8 mouse cellular contexts compared by ENCODE assay signal in genomic region chr1:152019196-152019595, GRCm38 (mm10).
DNase-seq lines count a peak whose midpoint lies in the region; ATAC-seq and TF ChIP-seq lines count a peak whose summit lies in the region.

No protein-coding gene starts in this region.

- 30% methylated on average over 5 of the region's 5 CpGs for WGBS in lung, embryonic 15.5 days
- WGBS in limb, embryonic 14.5 days = 6% methylated on average over 5 of the region's 5 CpGs

- no peak for DNase-seq in lung, adult 18-20 months
- peak; percentile 42 for DNase-seq in limb, embryonic 14.5 days (ENCODE audit: low spot score)
- peak; percentile 27 for DNase-seq in splenic B cell, adult 2 months (ENCODE audit: low read depth, low spot score)
- DNase-seq in left cerebral cortex, adult 9 months (ENCODE audit: low spot score in 2 of 2) = no peak
- DNase-seq in frontal cortex, postnatal 14 days (ENCODE audit: low spot score in 2 of 2) = no peak
- no peak for DNase-seq in c-Kit-positive CD71-positive TER-119-positive erythroid progenitor cells, embryonic 14.5 days (ENCODE audit: low spot score)

- no peak overlapping the region for H3K9ac ChIP-seq in lung, embryonic 15.5 days
- no peak overlapping the region for H3K9ac ChIP-seq in limb, embryonic 14.5 days (ENCODE audit: low read depth, low read length, severe bottlenecking)

- no peaks in the 10 kb centered on the region for H3K27me3 ChIP-seq in lung, embryonic 15.5 days
- H3K27me3 ChIP-seq in limb, embryonic 14.5 days (ENCODE audit: control insufficient read depth, insufficient read depth, low read length) = no peaks in the 10 kb centered on the region
- no peaks in the 10 kb centered on the region for H3K27me3 ChIP-seq in splenic B cell, adult 2 months (ENCODE audit: control insufficient read depth, insufficient read depth, low read length, poor library complexity, severe bottlenecking)

- no peaks in the 10 kb centered on the region for H3K36me3 ChIP-seq in lung, embryonic 15.5 days
- no peaks in the 10 kb centered on the region for H3K36me3 ChIP-seq in limb, embryonic 14.5 days (ENCODE audit: control insufficient read depth, insufficient read depth, low read length)
- no peaks in the 10 kb centered on the region for H3K36me3 ChIP-seq in splenic B cell, adult 2 months (ENCODE audit: control insufficient read depth, insufficient read depth, low read length, poor library complexity, severe bottlenecking)

- TF ChIP-seq POLR2A in limb, embryonic 14.5 days (IDR thresholded peaks at IDR 0.05; ENCODE audit: borderline replicate concordance, extremely low read depth, insufficient read depth, insufficient read length) = no peak

- peak; percentile 57; the same call in 1 of the 2 replicates for ATAC-seq in lung, embryonic 15.5 days (ENCODE audit: borderline replicate concordance, extremely low read depth, low FRiP score, low TSS enrichment)
- peak; percentile 70 for ATAC-seq in granulocyte monocyte progenitor cell, adult 5-6 weeks (replicated peaks; ENCODE audit: poor library complexity, severe bottlenecking)
- ATAC-seq in limb, embryonic 14.5 days (ENCODE audit: low FRiP score, low read depth) = no peak

- H3K9me3 ChIP-seq in lung, embryonic 15.5 days = no peaks in the 10 kb centered on the region
- no peaks in the 10 kb centered on the region for H3K9me3 ChIP-seq in limb, embryonic 14.5 days (ENCODE audit: control insufficient read depth, low read length)

- no peak overlapping the region for H3K4me2 ChIP-seq in lung, embryonic 15.5 days
- H3K4me2 ChIP-seq in limb, embryonic 14.5 days (replicated peaks; ENCODE audit: low read depth, low read length, severe bottlenecking) = no peak overlapping the region

- no peak overlapping the region for H3K4me3 ChIP-seq in lung, embryonic 15.5 days
- no peak overlapping the region for H3K4me3 ChIP-seq in limb, embryonic 14.5 days (replicated peaks; ENCODE audit: low read length)

- no peak overlapping the region for H3K27ac ChIP-seq in lung, embryonic 15.5 days
- H3K27ac ChIP-seq in limb, embryonic 14.5 days (replicated peaks; ENCODE audit: low read depth, low read length) = no peak overlapping the region

- H3K4me1 ChIP-seq in lung, embryonic 15.5 days = peaks cover 23% of the 10 kb centered on the region
- H3K4me1 ChIP-seq in limb, embryonic 14.5 days (ENCODE audit: control insufficient read depth, insufficient read depth, low read length) = peaks cover 15% of the 10 kb centered on the region

Comparison
In these comparisons a context has a peak if more than half of its experiments do, and no peak if none do; other contexts are left out.
1. DNase-seq: peak in limb, embryonic 14.5 days (single experiment) and splenic B cell, adult 2 months (single experiment); none in lung, adult 18-20 months (0 of 2), left cerebral cortex, adult 9 months (0 of 2), frontal cortex, postnatal 14 days (0 of 2) and c-Kit-positive CD71-positive TER-119-positive erythroid progenitor cells, embryonic 14.5 days (single experiment).